Mouse (Mus musculus) c-Kit-positive CD71-positive TER-119-negative erythroid progenitor cells, embryonic 14.5 days (primary cell): ENCODE measurements around the gene Tgfb2.

Source experiments
- DNase-seq: peaks from one replicate; pipeline ENCODE4 v3.0.0-alpha.2; 2013; ENCODE audit warnings: low read depth

Tgfb2 gene

GRCm38 (mm10) chr1:186702391-186703255 lies 3.2 kb downstream of the Tgfb2 start:
- DNase-seq: no peak

GRCm38 (mm10) chr1:186701206-186701905 lies 4.4 kb downstream of the Tgfb2 start:
- DNase-seq: no peak

GRCm38 (mm10) chr1:186700496-186700895 lies 5.3 kb downstream of the Tgfb2 start:
- DNase-seq: no peak

DNA sequence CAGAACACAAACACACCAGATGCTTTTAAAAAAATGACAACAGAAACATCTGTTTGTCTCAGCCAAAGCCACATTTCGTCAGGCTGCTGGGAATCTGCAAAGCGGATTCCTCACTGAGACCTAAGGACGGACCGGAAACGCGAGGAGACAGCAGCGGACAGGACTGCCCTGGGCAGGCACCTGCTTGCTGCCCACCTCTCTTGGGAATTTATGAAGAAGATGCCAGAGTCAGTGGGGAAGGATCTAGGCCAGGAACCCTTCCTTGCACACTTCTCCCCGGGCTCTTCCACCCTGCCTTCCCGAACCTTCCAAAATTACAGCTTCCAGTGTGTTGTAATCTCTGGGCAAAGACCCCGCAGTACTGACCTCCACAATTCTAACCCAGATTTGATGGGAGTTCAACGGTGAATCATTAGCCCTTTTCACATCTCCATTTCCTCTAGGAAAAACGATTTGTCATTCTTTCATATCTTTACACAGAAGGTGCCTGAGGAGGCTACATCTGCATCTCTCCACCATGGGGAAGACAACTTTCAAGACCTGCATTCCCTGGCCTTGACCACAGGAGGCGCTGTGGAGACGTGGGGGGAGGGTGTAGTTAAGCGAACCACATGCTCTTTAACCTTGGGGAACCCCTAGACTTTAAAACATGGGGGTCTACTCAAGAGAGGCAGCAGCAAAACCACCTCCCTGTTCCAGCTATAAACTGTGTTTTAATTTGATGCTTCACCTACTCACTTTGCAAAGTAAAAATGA lies 7.0 kb downstream of the Tgfb2 start:
- DNase-seq: no peak

GRCm38 (mm10) chr1:186696231-186696630 lies 9.6 kb downstream of the Tgfb2 start:
- no peak for DNase-seq

- no peak for DNase-seq
Observed at GRCm38 (mm10) chr1:186695361-186695760, 10.4 kb downstream of the Tgfb2 start.

- DNase-seq: no peak
Observed at GRCm38 (mm10) chr1:186692370-186692769, 13.4 kb downstream of the Tgfb2 start.

DNA sequence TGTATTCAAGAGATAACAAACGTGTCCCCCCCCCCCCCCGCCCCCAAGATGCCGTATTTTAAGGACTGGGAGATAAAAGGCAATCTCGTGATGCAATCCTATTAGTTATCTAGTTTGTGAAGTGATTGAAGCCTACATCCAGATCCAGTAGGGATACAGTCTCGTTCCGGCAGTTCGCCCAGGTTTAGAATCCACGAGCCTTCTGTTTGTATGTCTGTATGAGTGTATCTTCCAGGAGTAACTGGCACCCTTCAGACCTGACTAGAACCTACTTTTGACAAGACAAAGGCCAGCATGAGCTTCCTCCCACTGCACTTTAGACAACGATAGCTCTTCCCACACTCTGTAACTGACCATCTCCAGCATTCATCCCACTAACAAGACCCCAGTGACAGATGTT lies 14.1 kb downstream of the Tgfb2 start:
- no peak for DNase-seq

DNA sequence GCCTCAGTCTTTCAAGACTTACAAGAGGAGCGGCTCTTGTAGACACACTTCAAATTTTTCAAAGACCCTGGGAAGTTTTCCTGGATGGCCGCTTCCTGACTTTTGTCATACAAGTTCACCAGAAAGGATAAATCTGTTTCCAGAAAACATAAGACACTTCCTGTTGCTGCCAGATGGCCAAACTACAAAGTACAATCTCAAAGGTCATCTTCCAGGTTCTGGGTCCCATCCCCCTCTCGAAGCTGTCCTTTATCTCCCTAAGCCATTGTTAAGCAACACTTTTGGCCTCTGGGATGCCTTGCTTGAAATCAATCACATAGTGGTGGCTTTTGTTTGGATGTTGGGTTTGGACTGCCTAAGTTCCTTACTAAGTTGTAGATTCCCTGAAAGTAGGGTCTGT lies 21.7 kb downstream of the Tgfb2 start:
- DNase-seq: no peak

DNA sequence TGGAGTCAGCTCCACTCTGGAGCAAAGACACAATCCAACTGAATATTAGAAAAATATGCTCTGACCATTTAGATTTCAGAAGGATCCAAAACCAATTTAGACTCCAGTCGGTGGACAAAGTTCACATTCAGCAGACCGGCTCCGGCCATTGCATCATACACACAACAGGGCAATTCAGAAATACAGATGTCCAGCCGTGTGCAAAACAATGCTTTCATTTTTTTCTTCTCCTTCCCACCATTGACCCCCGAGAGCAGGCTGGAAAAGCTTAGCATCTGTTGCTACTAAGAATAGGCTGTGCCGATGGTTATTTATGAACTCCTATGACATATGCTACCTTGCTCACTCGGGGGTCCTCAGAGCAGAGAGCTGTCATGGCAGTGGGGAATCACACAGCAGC lies 23.2 kb downstream of the Tgfb2 start:
- no peak for DNase-seq

- no peak for DNase-seq
Observed at GRCm38 (mm10) chr1:186677614-186678013, 28.2 kb downstream of the Tgfb2 start.

GRCm38 (mm10) chr1:186676199-186676598 lies 29.6 kb downstream of the Tgfb2 start:
- no peak for DNase-seq

DNA sequence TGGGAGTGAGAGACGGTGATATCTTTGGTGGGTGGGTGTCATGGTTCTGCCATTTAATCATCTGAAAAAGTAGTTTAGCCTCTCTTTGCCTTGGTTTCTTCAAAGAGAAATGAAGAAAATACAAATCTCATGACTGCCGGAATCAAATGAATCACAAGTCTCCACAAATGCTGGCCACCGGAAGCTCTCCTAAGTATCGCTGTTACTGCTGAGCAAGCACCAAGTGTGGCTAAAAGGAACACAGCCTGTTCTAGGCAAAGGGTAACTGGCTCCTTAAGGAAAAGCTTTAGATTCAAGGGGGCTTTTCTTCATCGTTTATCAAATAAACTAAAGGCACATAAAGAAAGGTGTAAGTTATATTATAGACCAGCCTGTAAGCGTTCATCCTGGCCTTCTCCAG lies 30.5 kb downstream of the Tgfb2 start:
- no peak for DNase-seq

GRCm38 (mm10) chr1:186674621-186675020 lies 31.2 kb downstream of the Tgfb2 start:
- DNase-seq: no peak

GRCm38 (mm10) chr1:186673166-186673565 lies 32.6 kb downstream of the Tgfb2 start:
- DNase-seq: no peak

DNA sequence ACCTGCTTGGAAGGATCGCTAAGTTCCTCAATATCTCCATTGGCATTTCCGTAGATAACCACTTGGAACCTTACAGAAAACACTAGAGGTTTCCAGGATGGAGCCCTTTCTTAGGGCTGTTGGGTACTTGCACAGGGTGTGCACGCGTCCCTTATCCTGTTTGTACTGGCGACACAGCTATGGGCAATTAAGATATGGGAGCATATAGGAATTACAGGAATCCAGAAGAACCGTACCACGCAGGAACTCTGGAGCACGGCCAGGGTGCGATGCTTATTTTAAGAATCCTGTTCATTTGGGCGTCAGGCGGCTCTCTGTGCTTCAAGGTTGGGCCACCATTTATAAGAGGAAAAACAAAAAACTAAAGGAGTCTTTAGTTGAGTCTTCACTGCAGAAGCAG lies 42.4 kb downstream of the Tgfb2 start:
- no peak for DNase-seq

- no peak for DNase-seq
Observed at GRCm38 (mm10) chr1:186662996-186663395, 42.8 kb downstream of the Tgfb2 start.

DNA sequence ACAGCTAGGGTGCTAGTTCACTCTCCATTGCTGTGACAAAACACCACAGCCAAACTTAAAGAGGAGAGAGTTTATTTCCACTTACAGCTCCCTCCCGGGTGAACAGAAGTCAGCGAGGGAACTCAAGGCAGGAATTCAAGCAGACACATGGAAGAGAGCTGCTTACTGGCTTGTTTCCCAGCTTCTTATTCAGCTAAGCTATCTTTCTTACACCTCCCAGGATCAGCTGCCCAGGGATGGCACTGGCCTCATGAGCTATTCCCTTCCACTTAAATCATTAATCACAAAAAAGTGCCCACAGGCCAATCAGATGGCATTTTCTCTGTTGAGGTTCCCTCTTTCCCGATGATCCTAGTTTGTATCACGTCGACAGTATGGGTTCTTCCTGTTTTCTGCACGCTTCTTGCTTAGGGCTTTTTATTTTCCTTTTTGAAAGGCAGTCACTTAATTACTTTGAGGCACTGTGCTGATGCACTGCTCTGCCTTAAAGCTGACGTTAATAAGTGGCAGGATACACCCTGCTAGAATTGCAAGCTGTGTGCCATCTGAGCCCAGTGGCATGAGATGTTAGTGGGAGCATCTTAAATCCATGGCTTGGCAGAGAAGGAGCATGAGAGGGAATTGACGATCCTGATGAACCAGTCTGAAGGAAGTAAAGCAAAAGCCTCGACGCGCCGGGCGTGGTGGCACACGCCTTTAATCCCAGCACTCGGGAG lies 44.4 kb downstream of the Tgfb2 start:
- no peak for DNase-seq

DNA sequence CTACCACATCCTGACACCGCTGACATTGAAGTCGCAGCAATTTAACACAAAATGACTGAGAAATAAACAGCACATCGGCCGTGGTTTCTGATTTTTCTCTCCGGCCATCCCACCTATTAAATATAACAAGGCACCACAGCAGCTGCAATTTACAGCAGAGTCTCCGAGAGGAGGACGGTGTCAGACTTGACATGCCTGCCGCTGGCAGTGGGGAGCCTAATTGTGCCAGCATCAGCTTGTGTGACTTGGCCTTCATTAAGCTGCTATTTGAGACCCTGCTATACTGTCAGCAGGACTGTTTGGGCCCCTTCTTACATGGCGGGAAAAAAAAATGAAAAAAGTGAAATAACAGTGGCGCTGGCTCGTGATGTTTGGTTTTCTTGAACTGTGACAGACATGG lies 47.0 kb downstream of the Tgfb2 start:
- DNase-seq: no peak

- DNase-seq: no peak
Observed at GRCm38 (mm10) chr1:186657559-186658219, 48.1 kb downstream of the Tgfb2 start.

GRCm38 (mm10) chr1:186656732-186657329 lies 49.0 kb downstream of the Tgfb2 start:
- DNase-seq: no peak
